Mouse (Mus musculus) urinary bladder, postnatal 14 days (tissue): ENCODE measurements around the gene Cnksr3.

ENCODE experiments used
- DNase-seq: peaks from one replicate; pipeline ENCODE4 v3.0.0; 2021; ENCODE audit warnings: low spot score

Gene Cnksr3

DNA sequence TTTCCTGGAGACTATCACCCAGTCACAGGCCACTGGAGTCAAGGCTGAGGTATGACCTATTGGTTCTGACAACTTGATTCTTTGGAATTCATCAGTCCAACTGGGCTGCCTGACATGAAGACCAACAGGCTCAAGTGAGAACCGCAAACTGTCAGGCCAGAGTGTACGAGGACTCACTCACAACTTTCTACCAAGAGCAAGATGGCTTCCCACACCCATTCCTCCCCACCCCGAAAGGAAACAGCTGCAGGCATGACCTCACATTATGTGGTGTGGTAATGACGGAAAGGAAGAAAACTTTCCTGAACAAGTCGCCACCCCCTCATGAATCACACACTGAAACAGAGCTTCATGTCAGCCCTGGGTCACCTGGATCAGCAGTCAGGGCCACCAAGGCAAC lies 66.4 kb downstream of the Cnksr3 start:
- DNase-seq = no peak

DNA sequence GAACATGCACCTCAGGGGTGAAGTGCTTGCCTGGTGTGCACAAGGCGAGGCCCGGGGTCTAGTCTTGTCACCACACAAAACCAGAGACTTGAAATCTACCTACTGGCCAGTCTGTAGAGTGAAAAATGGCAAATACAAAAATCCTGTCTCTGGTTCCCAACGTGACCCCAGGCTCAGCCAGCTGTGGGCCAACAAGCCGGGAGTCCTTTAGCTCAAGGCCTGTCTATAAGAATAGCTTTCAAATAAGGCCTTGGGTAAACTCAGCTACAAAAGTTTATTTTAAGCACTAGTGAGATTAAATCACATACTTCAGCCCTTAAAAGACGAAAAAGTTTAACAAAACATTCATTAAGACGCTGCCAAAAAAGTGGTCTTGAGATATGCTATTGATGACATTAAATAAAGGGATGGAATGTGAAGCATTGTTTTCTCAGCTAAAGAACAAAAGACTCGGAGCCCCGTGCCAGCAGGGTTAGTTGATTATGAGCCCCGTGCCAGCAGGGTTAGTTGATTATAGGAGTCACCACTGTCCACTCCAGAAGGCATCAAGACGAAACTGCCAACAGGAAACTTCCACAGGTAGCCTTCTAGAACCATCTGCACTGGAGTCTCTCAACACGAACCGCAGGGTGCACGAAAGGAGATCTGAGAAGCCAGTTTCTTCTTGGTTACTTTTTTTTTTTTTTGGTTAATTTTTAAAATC lies 67.8 kb downstream of the Cnksr3 start:
- no peak for DNase-seq

DNA sequence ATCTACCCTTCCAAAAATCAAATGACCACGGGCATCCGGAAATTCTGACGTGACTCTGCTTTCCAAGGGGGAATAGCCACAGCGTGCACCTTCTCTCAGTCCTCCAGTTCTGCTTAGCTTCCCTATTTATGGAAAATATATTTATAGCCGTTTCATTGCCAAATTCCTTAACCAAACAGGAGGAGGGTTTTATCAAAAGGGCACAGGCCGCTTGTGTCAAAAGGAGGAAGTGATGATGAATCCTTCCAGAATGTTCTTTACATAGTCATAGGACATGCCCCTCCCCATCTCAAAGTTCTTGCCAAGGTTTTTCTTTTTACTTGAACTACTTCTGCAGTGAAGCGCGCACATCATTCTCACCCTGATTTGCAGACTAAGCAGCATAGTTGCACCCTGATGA lies 69.8 kb downstream of the Cnksr3 start:
- DNase-seq = no peak

DNA sequence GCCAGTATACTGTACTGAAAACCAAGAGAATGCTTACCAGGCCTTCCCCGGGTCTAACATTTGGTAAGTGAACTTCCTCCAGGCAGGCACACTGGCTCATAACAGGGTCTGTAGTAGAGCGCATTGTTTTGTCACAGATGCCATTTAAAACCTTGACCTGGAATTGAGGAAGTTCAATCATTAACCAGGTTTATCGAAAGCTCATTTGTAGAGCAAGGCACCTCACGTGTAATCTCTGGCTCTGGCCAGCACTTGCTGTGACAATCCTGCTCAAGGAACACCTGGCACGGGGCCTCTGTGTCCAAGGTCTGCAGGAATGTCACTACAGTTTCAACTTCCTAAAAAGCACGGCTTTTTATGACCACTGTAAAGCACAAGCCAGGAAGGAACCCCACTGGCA lies 71.8 kb downstream of the Cnksr3 start:
- DNase-seq = no peak

DNA sequence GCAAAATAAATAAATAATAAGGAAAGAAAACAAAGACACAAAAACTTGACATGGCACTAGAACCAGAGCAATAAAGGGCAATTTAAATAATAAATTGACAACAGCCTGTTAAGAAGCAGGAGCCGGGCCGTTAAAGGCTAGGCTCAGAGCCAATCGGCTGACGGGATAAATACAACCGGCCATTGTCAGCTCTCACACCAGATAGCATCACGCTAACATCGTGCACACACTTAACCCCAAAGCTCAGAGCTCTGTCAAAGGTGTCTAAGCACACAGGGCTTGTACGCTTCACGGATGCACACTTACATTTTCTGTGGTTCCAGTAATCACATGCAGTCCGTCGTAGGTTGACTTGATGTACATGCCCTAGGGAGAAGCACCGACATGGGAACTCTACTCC lies 74.0 kb downstream of the Cnksr3 start:
- DNase-seq = no peak

DNA sequence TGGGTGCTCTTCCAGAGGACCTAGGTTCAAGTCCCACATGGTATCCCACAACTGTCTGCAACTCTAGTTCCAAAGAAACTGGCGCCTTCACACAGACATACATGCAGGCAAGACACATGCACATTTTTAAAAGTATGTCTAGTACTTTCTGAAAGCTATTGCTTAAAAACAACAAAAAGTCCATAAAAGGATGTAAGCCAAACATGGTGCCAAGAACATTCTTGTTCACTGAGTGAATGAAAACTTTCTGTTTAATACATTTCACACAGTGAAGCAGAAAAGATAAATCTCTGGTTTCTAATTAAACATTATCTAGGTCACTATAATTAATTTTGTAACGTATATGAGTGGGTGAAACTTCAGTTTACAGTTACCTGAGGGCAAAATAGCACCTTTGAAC lies 76.3 kb downstream of the Cnksr3 start:
- no peak for DNase-seq

DNA sequence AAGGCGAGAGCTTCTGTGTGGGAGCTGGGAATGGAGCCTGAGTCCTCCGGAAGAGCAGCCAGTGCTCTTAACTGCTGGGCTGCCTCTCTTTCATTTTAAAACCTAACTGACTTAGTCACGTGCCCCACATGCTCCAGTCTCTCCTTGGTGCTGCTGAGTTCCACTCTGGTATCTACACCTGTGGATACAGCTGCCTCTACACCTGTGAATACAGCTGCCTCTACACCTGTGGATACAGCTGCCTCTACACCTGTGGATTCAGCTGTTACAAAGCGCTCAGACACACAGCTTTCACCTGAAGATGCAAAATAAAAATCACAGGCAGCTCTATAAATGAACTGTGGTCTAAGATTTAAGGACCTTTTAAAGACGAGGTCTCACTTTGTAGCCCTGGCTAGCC lies 79.0 kb downstream of the Cnksr3 start:
- DNase-seq = no peak

DNA sequence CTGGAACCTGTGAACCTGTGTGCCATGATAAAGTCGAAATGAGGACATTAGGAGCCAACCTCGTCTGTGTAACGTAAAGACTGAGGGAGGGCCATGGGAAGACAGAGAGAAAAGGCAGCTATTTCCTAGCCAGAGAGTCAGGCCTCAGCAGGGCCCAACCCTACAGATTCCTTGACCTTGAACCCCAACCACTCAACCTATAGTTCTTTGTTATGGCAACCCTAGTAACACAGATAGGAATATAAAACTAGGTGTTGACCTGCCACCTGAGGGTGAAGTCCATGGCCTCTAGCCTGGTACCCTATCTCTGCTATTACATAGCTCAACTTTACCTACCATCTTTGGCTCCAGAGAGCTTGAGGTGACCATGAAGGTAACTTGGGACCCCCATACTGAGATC lies 80.6 kb downstream of the Cnksr3 start:
- no peak for DNase-seq

DNA sequence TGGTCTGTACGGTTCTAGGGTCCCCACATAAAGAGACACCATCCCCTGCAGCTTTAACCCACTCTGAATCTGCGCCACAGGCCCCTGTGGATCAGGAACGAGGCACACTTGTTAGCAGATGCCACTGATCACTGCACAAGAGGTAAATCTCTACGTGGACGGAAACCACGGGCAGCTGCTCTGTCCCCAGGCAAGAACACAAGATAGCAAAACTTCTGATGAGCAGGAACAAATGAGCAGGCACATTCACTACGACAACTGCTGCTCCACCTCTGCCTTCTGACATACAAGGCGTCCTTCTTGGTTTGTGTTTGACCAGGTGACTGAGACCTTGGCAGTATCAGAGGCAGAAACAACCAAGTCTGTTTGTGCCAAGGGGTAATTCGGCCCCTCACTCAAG lies 84.2 kb downstream of the Cnksr3 start:
- DNase-seq = no peak

DNA sequence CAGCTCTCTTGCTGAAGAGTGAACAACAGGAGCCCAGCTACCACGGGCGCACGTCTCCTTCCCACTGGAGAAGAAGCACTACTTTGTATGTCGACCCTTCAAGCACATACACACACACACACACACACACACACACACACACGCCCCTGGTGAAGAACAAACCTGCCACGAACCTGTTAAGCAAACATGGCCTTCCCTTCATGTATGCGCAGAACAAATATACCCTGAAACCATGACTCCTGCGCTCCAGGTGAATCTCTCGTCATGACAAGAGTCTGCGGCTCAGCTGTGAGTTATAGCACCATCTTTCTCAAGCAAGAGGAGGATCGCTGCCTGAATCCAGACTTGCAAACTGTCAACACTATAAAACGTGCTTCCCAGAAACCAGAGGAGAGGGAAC lies 85.2 kb downstream of the Cnksr3 start:
- no peak for DNase-seq

DNA sequence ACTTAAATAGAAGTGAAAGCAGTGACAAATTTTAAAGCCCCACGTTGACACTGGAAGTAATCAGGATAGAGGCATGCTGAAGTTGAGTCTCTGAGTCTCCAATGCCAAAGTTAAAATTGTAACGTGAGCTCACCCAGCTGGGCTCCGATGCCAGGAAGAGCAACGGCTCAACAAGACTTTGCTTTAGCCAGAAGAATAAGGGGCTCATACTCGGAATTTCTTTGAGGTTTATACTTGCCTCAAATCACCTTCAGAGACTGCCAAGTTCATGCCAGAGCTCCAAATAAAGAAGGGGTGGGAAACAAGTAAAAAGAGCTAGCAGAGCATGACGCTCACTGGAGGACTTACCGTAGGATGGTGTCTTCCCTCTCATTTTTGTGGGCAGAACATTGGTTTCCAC lies 85.8 kb downstream of the Cnksr3 start:
- no peak for DNase-seq

DNA sequence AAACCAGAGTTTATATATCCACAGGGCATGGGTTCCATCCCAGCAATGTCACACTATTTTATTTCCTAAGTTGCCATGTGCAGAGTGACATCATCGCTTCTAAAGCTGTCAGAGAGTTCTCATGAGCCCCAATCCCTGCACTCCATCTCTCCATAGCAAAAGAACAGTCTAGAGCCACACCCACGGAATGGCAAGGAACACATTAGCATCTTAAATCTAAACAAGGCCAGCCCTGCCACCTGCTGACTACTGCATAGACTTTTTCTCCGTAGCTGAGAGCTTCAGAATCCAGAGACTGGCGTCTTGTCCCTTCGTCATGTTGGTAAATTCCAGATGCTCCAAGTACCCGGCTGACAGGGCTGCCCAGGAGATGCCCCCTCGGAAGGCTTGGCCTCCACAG lies 87.0 kb downstream of the Cnksr3 start:
- no peak for DNase-seq

DNA sequence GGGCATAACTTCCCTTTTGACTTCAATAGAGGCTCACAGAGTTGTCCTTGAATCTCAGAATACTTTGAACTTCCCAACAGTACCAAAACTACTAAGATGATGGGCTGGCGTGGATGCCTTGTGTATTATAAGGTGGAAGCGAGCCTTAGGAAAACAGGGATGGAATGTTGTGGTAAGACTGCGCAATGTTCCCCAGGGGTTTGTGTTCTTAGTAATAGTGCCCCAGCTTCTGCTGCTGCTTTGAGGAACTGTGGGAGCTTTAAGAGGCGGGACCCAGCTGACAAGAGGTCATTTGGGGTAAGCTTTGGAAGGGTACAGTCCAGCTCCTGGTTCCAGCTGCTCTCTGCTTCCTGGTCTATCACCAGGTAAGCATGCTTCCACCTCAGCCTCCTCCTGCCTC lies 89.7 kb downstream of the Cnksr3 start:
- DNase-seq = no peak

DNA sequence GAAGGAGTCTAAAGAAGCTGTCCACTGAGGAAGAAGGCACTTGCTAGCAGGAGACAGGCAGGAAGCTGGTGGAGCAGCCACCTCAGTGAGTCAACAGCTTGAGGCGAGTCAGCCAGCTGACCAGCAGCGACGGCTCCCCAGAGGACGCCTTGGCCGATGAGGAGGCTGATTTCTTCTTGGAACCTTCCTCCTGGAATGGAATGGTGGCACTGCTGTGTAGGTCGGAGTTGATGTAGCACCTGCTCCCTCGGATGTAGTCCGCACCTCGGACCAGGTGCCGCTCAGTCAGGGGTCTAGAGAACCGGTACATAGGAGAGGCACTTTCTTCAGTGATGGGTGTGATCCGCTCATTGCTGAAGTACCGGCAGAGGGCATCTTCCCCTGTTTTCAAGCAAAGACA lies 91.8 kb downstream of the Cnksr3 start:
- DNase-seq = no peak

DNA sequence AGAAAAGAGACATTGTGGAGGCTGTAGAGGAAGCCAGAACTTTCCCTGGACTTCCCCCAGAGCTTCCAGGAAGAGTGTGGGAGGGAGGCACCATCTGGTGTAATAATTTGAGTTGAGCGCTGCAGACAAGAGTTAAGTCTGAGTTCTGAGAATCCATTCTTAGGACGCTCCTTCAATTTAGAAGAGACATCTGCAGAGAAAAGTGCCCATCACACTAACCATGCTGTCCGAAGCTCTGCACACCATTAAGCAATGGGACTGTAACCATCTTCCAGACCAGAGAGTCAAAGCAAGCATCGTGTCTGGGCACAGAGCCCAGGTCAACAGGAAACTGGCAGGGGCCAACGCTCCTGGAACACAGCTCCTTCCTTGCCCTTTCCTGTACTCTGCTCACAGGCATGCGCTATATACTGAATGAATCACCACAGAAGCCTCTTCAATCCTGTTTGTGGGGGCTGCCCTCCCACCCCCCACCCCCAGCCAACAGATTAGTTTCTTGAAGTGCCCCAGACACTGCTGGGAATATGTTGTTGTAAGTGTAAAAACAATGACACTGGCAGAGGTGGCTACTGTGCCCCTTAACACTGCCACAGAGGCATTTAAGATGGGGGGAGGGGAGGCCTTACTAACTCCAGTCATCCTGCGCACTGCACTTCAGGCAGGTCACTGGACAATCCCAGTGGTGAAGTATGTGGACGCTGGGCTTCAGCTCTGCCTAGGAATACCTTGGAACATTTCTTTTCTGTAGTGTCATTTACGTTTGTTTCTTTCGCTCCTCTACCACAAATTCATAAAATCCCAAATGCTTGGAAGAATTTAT lies 93.6 kb downstream of the Cnksr3 start:
- peak; percentile 79 for DNase-seq

DNA sequence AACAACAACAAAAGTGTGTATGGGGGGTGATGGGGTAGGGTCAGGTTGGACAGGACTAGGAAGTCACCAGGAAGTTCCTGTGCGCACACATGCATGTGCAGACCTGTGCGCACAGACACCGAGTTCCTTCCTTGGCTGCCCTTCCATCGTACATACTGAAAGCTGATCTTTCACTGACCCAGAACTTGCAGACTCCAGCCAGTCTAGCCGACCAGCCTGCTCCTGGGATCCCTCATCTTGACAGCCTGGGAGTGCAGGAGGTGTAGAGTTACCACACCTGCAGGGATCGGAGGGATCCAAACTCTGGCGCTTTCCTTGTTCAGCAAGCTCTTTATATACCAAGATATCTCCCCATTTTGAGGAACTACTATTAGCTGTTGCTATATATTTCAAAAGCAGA lies 94.3 kb downstream of the Cnksr3 start:
- DNase-seq = no peak

DNA sequence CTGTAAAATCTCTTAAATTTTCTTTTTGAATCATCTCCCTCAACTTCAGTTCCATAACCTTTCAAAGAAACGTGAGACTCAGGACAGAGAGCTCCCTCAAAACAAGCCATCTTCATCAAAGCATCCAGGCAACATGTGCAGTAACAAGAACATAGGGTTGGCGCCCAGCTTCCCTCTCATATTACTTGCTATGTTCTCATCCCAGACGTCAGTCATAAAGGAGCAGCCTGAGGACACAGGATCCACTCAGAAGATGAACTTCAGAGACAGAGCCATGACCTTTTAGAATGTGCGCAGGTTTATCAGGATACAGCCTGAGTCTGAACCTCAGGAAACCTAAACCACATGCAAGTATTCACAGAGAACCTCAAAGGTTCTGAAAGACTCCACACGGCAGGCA lies 97.2 kb downstream of the Cnksr3 start:
- no peak for DNase-seq

DNA sequence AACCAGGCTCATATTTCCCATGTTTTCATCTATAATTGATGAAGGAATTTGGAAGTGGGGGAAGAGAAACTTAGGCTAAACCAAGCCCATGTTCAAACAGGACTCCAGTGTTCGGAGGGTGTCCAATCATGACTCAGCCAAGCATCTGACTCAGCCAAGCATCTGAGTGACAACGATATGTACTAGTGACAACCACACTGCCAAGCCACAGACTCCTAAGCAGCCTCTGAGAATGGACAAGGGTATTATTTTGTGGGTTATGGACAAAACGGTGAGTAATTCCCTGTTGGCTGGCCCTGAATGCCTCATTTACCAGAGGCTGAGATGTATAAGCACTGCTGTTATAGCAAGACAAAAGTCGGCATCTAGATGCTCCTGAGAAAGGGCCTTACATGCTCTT lies 98.3 kb downstream of the Cnksr3 start:
- DNase-seq = no peak

DNA sequence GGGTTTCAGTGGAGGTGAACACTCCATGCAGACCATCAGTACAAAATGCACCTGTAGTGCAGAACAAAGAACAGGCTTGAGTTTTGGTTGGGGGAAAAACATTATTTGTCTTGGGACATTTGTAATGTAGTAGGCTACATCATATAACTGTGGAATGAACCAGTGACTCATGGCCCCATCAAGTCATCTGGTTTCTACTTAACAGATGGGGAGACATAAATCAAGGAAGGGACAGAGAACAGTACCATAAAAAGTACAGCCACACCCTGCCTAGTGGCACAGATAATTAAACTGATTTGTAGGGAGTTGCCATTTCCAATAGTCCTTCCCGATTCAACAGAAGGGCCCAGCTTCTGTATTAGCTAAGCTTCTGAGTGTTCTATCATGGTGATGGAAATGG lies 98.9 kb downstream of the Cnksr3 start:
- no peak for DNase-seq

DNA sequence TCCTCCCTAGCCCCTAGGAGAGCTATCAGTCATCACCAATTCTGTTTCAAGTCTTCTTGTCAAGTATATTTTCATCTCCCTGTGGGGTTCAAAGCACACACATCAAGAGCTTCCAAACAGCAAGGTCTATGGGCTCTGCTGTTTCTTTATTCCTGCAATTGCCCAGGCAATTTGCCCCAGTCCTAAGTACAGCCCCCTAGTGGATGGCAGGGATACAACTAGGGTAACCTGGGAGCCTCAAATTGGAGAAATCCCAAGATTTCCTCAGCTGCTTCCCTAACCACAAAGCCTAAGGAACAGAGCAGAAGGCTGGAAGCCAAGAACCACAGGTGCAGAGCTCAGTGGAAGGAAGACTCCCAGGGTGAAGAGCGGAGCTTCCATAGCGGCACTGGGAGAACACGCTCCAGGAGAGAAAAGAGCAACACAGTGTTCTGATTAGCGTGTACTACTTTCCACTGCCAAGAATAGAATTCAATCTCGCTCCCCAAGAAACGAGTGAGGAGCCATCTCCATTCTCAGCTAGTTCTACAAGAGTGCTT lies 100.5 kb downstream of the Cnksr3 start:
- DNase-seq = no peak

DNA sequence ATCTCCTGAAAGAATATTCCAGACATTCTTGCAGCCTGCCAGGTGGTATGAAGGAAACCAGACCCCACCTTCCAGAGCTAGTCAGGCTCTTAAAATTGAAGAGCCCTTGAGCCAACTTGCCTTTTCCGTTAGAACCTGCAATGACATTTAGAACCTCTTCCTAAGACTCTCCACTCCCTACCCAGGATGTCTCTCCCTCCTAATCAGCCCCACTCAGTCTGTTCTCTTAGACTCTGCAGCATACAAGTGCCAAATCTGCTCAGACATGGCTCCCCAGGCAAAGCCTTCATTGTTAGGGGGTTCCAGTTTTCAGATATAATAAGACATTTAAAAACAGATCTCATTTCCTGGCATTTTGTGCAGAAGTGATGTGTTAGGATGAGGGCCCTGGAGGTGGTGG lies 108.2 kb downstream of the Cnksr3 start:
- DNase-seq = no peak

DNA sequence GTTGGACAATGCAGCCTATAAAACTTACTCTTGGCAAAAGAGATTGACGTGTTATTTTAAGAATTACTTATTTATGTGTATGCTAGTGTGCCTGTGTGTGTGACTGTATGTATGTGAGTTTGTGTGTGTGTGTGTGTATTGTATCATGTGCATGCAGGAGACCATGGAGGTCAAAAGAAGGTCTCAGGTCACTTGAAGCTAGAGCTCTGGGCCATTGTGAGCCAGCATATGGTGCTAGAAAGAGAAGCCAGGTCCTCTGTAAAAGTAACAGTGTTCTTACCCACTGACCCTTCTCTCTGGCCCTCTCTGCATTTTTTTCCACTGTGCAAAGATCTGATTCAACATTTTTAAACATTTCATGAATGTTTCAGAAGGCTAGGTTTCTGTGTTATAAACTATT lies 134.1 kb downstream of the Cnksr3 start:
- no peak for DNase-seq

DNA sequence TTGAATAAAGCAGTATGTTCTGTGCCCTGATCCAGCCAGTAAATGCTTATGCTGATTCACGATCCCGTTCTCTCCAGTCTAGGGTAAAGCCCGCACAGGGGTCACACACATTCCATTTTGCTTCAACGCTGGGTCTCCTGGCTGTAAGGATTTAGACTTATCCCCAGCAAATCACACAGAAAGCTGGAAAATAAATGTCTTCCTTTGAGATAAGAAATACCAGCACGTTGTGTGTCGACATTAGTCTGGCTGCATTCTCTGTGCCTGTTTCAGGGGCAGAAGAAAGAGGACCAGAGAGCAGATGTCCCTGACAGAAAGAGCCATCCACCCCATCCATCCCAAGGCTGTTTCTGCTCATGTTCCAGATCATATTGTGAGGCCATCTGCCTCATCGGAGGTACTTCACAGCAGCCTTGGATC lies 134.6 kb downstream of the Cnksr3 start:
- DNase-seq = no peak
